Mouse (Mus musculus): ENCODE data around the gene Cry2. TPM values are rescaled to one million over a fixed set of nuclear protein-coding genes. Genes with fewer than 3 reads are reported as not detected.
A peak's percentile ranks its signal among the peaks of the same experiment; 100 is the strongest.

The Cry2 gene
- polyA plus RNA-seq, 1 experiment: 22.0 TPM

- Histone ChIP-seq H3K36me3 (ENCODE audit: control insufficient read depth, insufficient read depth, low read length) (no peaks in the 10 kb centered on the region; the same call in 1 of the 2 replicates), H3K4me1 (ENCODE audit: control insufficient read depth, insufficient read depth, low read length) (peaks cover 4% of the 10 kb centered on the region), H3K27me3 (ENCODE audit: control insufficient read depth, insufficient read depth, low read length) (no peaks in the 10 kb centered on the region), H3K27ac (ENCODE audit: control insufficient read depth, insufficient read depth, low read depth, low read length) (peak overlapping the region; percentile 46), H3K4me3 (ENCODE audit: control insufficient read depth, low read depth, low read length) (peak overlapping the region; percentile 78)
- TF ChIP-seq CTCF (IDR thresholded peaks at IDR 0.05; ENCODE audit: control insufficient read depth, insufficient read depth, insufficient replicate concordance, low read depth, low read length) (no peak), POLR2A (IDR thresholded peaks at IDR 0.05; ENCODE audit: control insufficient read depth, low read depth, low read length) (peak; percentile 61; the same call in 1 of the 2 replicates)
These were observed 53.3 kb downstream of the Cry2 start for GRCm38 (mm10) chr2:92380495-92381050.

- no peaks in the 10 kb centered on the region; the same call in 1 of the 2 replicates for H3K36me3 ChIP-seq (ENCODE audit: control insufficient read depth, insufficient read depth, low read length)
These were observed 53.9 kb downstream of the Cry2 start for GRCm38 (mm10) chr2:92379783-92380494.

GRCm38 (mm10) chr2:92377320-92377719, 56.5 kb downstream of the Cry2 start:
- no peaks in the 10 kb centered on the region; the same call in 1 of the 2 replicates for H3K36me3 ChIP-seq (ENCODE audit: control insufficient read depth, insufficient read depth, low read length)
- peaks cover 10% of the 10 kb centered on the region for H3K4me1 ChIP-seq (ENCODE audit: control insufficient read depth, insufficient read depth, low read length)
- peak overlapping the region; percentile 37 for H3K4me3 ChIP-seq (ENCODE audit: control insufficient read depth, low read depth, low read length)
- H3K27me3 ChIP-seq (ENCODE audit: control insufficient read depth, insufficient read depth, low read length): no peaks in the 10 kb centered on the region
- H3K27ac ChIP-seq (ENCODE audit: control insufficient read depth, insufficient read depth, low read depth, low read length): no peak overlapping the region
- TF ChIP-seq CTCF (IDR thresholded peaks at IDR 0.05; ENCODE audit: control insufficient read depth, insufficient read depth, insufficient replicate concordance, low read depth, low read length) (no peak), POLR2A (IDR thresholded peaks at IDR 0.05; ENCODE audit: control insufficient read depth, low read depth, low read length) (no peak; the same call in 1 of the 2 replicates)

More at GRCm38 (mm10) chr2:92379783-92380494, 53.9 kb downstream of the Cry2 start:
- Histone ChIP-seq H3K27me3 (ENCODE audit: control insufficient read depth, insufficient read depth, low read length) (no peaks in the 10 kb centered on the region), H3K4me1 (ENCODE audit: control insufficient read depth, insufficient read depth, low read length) (peaks cover 4% of the 10 kb centered on the region), H3K27ac (ENCODE audit: control insufficient read depth, insufficient read depth, low read depth, low read length) (peak overlapping the region; percentile 46), H3K4me3 (ENCODE audit: control insufficient read depth, low read depth, low read length) (peak overlapping the region; percentile 78)
- TF ChIP-seq CTCF (IDR thresholded peaks at IDR 0.05; ENCODE audit: control insufficient read depth, insufficient read depth, insufficient replicate concordance, low read depth, low read length): no peak
- TF ChIP-seq POLR2A (IDR thresholded peaks at IDR 0.05; ENCODE audit: control insufficient read depth, low read depth, low read length): no peak

- Histone ChIP-seq H3K27me3 (ENCODE audit: control insufficient read depth, insufficient read depth, low read length) (no peaks in the 10 kb centered on the region), H3K27ac (ENCODE audit: control insufficient read depth, insufficient read depth, low read depth, low read length) (no peak overlapping the region), H3K4me3 (ENCODE audit: control insufficient read depth, low read depth, low read length) (peak overlapping the region; percentile 90), H3K36me3 (ENCODE audit: control insufficient read depth, insufficient read depth, low read length) (no peaks in the 10 kb centered on the region; the same call in 1 of the 2 replicates), H3K4me1 (ENCODE audit: control insufficient read depth, insufficient read depth, low read length) (peaks cover 19% of the 10 kb centered on the region)
- TF ChIP-seq POLR2A (IDR thresholded peaks at IDR 0.05; ENCODE audit: control insufficient read depth, low read depth, low read length) (no peak), CTCF (IDR thresholded peaks at IDR 0.05; ENCODE audit: control insufficient read depth, insufficient read depth, insufficient replicate concordance, low read depth, low read length) (no peak)
These were observed 57.5 kb downstream of the Cry2 start for GRCm38 (mm10) chr2:92376300-92376699.

- no peaks in the 10 kb centered on the region for H3K27me3 ChIP-seq (ENCODE audit: control insufficient read depth, insufficient read depth, low read length)
- TF ChIP-seq CTCF (IDR thresholded peaks at IDR 0.05; ENCODE audit: control insufficient read depth, insufficient read depth, insufficient replicate concordance, low read depth, low read length) (no peak), POLR2A (IDR thresholded peaks at IDR 0.05; ENCODE audit: control insufficient read depth, low read depth, low read length) (no peak)
- H3K36me3 ChIP-seq (ENCODE audit: control insufficient read depth, insufficient read depth, low read length): no peaks in the 10 kb centered on the region; the same call in 1 of the 2 replicates
- peak overlapping the region; percentile 90 for H3K4me3 ChIP-seq (ENCODE audit: control insufficient read depth, low read depth, low read length)
- peaks cover 23% of the 10 kb centered on the region for H3K4me1 ChIP-seq (ENCODE audit: control insufficient read depth, insufficient read depth, low read length)
- H3K27ac ChIP-seq (ENCODE audit: control insufficient read depth, insufficient read depth, low read depth, low read length): peak overlapping the region; percentile 2; the same call in 1 of the 2 replicates
These were observed 58.1 kb downstream of the Cry2 start for GRCm38 (mm10) chr2:92375788-92376187.

GRCm38 (mm10) chr2:92375099-92375623, 58.7 kb downstream of the Cry2 start:
- Histone ChIP-seq H3K36me3 (ENCODE audit: control insufficient read depth, insufficient read depth, low read length) (no peaks in the 10 kb centered on the region; the same call in 1 of the 2 replicates), H3K27ac (ENCODE audit: control insufficient read depth, insufficient read depth, low read depth, low read length) (peak overlapping the region; percentile 83), H3K4me1 (ENCODE audit: control insufficient read depth, insufficient read depth, low read length) (peaks cover 27% of the 10 kb centered on the region), H3K27me3 (ENCODE audit: control insufficient read depth, insufficient read depth, low read length) (no peaks in the 10 kb centered on the region), H3K4me3 (ENCODE audit: control insufficient read depth, low read depth, low read length) (peak overlapping the region; percentile 90)
- no peak for TF ChIP-seq CTCF (IDR thresholded peaks at IDR 0.05; ENCODE audit: control insufficient read depth, insufficient read depth, insufficient replicate concordance, low read depth, low read length)
- peak; percentile 55; the same call in 1 of the 2 replicates for TF ChIP-seq POLR2A (IDR thresholded peaks at IDR 0.05; ENCODE audit: control insufficient read depth, low read depth, low read length)

GRCm38 (mm10) chr2:92374514-92374913, 59.3 kb downstream of the Cry2 start, which contains the start of the genes Pex16 and Large2:
Gene Pex16, plus strand, starts transcription at chr2:92374676.
Gene Large2, minus strand, starts transcription at chr2:92374869.
- TF ChIP-seq POLR2A (IDR thresholded peaks at IDR 0.05; ENCODE audit: control insufficient read depth, low read depth, low read length) (no peak), CTCF (IDR thresholded peaks at IDR 0.05; ENCODE audit: control insufficient read depth, insufficient read depth, insufficient replicate concordance, low read depth, low read length) (no peak)
- peaks cover 28% of the 10 kb centered on the region for H3K4me1 ChIP-seq (ENCODE audit: control insufficient read depth, insufficient read depth, low read length)
- no peaks in the 10 kb centered on the region; the same call in 1 of the 2 replicates for H3K36me3 ChIP-seq (ENCODE audit: control insufficient read depth, insufficient read depth, low read length)
- H3K27ac ChIP-seq (ENCODE audit: control insufficient read depth, insufficient read depth, low read depth, low read length): peak within 1 kb of the TSS; percentile 83
- peak within 1 kb of the TSS; percentile 90 for H3K4me3 ChIP-seq (ENCODE audit: control insufficient read depth, low read depth, low read length)
- no peaks in the 10 kb centered on the region for H3K27me3 ChIP-seq (ENCODE audit: control insufficient read depth, insufficient read depth, low read length)

Data from testis, adult 2 months (tissue).